Mouse (Mus musculus) liver, adult 10 weeks (tissue): ENCODE data around the gene Dusp27. TPM values are rescaled to one million over a fixed set of nuclear protein-coding genes. Genes with fewer than 3 reads are reported as not detected.

Experiments
- polyA plus RNA-seq: library from polyadenylated mRNA; stranded (reverse); fragments of 350-450 nt; fragmentation: Illumina TruSeq; extraction: RNeasy Lipid Tissue Mini Kit (QIAGEN cat#74804); gene quantifications from one replicate; pipeline ENCODE4 v1.2.3, GENCODE M21; 2014; ENCODE audit warnings: low read depth, low replicate concordance

The Dusp27 gene
- not detected for polyA plus RNA-seq

GRCm38 (mm10) chr1:166127719-166128118 is at the start of gene Dusp27:
TSS of gene Dusp27 (minus strand) at chr1:166127922.

GRCm38 (mm10) chr1:166130224-166130860 is 2.6 kb upstream of the Dusp27 start, which contains the start of gene Gpa33:
TSS of gene Gpa33 (plus strand) at chr1:166130238.

Other genes starting within 250 kb of the Dusp27 start
- 3.2 TPM for gene Pou2f1, start 125.2 kb downstream of the Dusp27 start, polyA plus RNA-seq
- gene Gpa33, start 2.3 kb upstream of the Dusp27 start, polyA plus RNA-seq: not detected
- gene Mael, start 110.8 kb upstream of the Dusp27 start, polyA plus RNA-seq: not detected
- 27.2 TPM for gene Ildr2, start 126.2 kb upstream of the Dusp27 start, polyA plus RNA-seq